ENCODE assay signal across 12 mouse cellular contexts in the genomic region with DNA sequence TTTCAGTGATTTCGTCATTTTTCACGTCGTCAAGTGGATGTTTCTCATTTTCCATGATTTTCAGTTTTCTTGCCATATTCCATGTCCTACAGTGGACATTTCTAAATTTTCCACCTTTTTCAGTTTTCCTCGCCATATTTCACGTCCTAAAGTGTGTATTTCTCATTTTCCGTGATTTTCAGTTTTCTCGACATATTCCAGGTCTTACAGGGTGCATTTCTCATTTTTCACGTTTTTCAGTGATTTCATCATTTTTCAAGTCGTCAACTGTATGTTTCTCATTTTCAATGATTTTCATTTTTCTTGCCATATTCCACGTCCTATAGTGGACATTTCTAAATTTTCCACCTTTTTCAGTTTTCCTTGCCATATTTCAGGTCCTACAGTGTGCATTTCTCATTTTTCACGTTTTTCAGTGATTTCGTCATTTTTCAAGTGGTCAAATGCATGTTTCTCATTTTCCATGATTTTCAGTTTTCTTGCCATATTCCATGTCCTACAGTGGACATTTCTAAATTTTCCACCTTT. TPM values are rescaled to one million over a fixed set of nuclear protein-coding genes. Genes with fewer than 3 reads are reported as not detected.
DNase-seq lines count a peak whose midpoint lies in the region.
"Not testable (repeated sequence)": the region's sequence is repeated elsewhere in the genome, so short reads cannot be mapped to it uniquely, and the experiment has no call there.
"Had no signal": no experiment of that assay in that cellular context is flagged by ENCODE, and none has a peak within 500 bp of the region (broad histone marks: within the 10 kb centered on the region; RNA-seq: fewer than 3 reads in every experiment).

A gene (plus strand): TSS at position 478 of the 528 bp plus-strand sequence.

- not testable (repeated sequence) for H3K9me3 ChIP-seq in limb, embryonic 10.5 days (replicated peaks)

- DNase-seq in A20 (ENCODE audit: low read depth, low spot score) = peak; percentile 52
- DNase-seq in adrenal gland, adult (ENCODE audit: inconsistent age in 2 of 2, low spot score in 1 of 2) = peak; percentile 11 to 80
- DNase-seq in embryo, embryonic 10.5 days (ENCODE audit: low spot score) = peak; percentile 50
- peak; percentile 9 to 18 for DNase-seq in frontal cortex, postnatal 36 days (ENCODE audit: low spot score in 2 of 2)
- DNase-seq in induced T-regulatory cell, adult 2 months (ENCODE audit: low read depth) = peak; percentile 68
- DNase-seq in limb, embryonic 10.5 days (ENCODE audit: low spot score) = peak; percentile 27
- DNase-seq in monocyte, adult 2 months (ENCODE audit: low read depth in 1 of 2, low spot score in 2 of 2) = peak; percentile 12 to 52
- DNase-seq in spleen, postnatal 4 days (ENCODE audit: low spot score in 2 of 2) = peak; percentile 38 to 64

- 75% methylated on average over 12 of the region's 12 CpGs for WGBS in limb, embryonic 10.5 days

- not testable (repeated sequence) for H3K36me3 ChIP-seq in limb, embryonic 10.5 days

- H3K4me1 ChIP-seq in limb, embryonic 10.5 days = not testable (repeated sequence)

- not testable (repeated sequence) for H3K27me3 ChIP-seq in limb, embryonic 10.5 days (ENCODE audit: low read depth, poor library complexity, severe bottlenecking)

- H3K4me3 ChIP-seq in limb, embryonic 10.5 days = not testable (repeated sequence)

- not testable (repeated sequence) for H3K27ac ChIP-seq in limb, embryonic 10.5 days

RNA-seq across cellular contexts. Expression of the gene that starts here (rescaled TPM):
- polyA plus RNA-seq in limb, embryonic 10.5 days (2016; fragmentation: Nextera tagmentation; extraction: Ambion mirVana) = not detected in 2 replicates
- polyA plus RNA-seq: embryonic facial prominence, embryonic 15.5 days; hindbrain, embryonic 12.5 days; liver, embryonic 11.5 days; stomach, embryonic 16.5 days had no signal

Comparison
In these comparisons a context has a peak if more than half of its experiments do, and no peak if none do; other contexts are left out.
1. Peak in DNase-seq in limb, embryonic 10.5 days; RNA of the gene not detected or under 1 TPM.
2. DNase-seq: peak in every context shown above with its lines; median percentile 68 in induced T-regulatory cell, adult 2 months; 52 in A20; 51 in spleen, postnatal 4 days; 50 in embryo, embryonic 10.5 days; 46 in adrenal gland, adult; 32 in monocyte, adult 2 months; 27 in limb, embryonic 10.5 days; 14 in frontal cortex, postnatal 36 days.